Mouse (Mus musculus) heart, adult 2 months (tissue): ENCODE measurements around the gene Dph2. TPM values are rescaled to one million over a fixed set of nuclear protein-coding genes. Genes with fewer than 3 reads are reported as not detected.

ENCODE experiments used
- DNase-seq, 2 experiments: peaks; one replicate each; pipeline ENCODE4 v3.0.0; 2021
- H3K27ac ChIP-seq: fragments of 200-600 bp; 2 replicates; pipeline ENCODE4 v1.8.1; 2022
- H3K27me3 ChIP-seq: fragments of 200-500 bp; 2 replicates; pipeline ENCODE4 v1.6.1; 2012; ENCODE audit warnings: mild to moderate bottlenecking, low read length, inconsistent platforms, mixed read lengths; ENCODE audit not compliant: control insufficient read depth, insufficient read depth
- H3K36me3 ChIP-seq: fragments of 200-500 bp; 2 replicates; pipeline ENCODE4 v1.6.1; 2012; ENCODE audit warnings: low read length, inconsistent platforms; ENCODE audit not compliant: control insufficient read depth, insufficient read depth
- H3K4me1 ChIP-seq: fragments of 200-500 bp; 2 replicates; pipeline ENCODE4 v1.6.1; 2011; ENCODE audit warnings: low read length; ENCODE audit not compliant: control insufficient read depth, insufficient read depth
- H3K4me3 ChIP-seq: fragments of 200-600 bp; 2 replicates; pipeline ENCODE4 v1.8.1; 2022
- H3K79me2 ChIP-seq: fragments of 200-500 bp; replicated peaks from 2 replicates; pipeline ENCODE4 v1.6.1; 2012; ENCODE audit warnings: mild to moderate bottlenecking, inconsistent platforms, low read length, moderate library complexity, mixed read lengths; ENCODE audit not compliant: control insufficient read depth, insufficient read depth
- H3K9ac ChIP-seq: fragments of 200-500 bp; 2 replicates; pipeline ENCODE4 v1.6.1; 2012; ENCODE audit warnings: low read depth, mild to moderate bottlenecking, control low read depth, inconsistent platforms, low read length, mixed read lengths
- CTCF ChIP-seq: fragments of 200-600 bp; IDR thresholded peaks from 2 replicates; pipeline ENCODE4 v1.8.1; 2022; ENCODE audit warnings: antibody characterized with exemption, mild to moderate bottlenecking, moderate library complexity
- EP300 ChIP-seq: fragments of 200-500 bp; IDR thresholded peaks from 2 replicates; pipeline ENCODE4 v1.6.1; 2011; ENCODE audit warnings: low read depth, low read length, control low read depth; ENCODE audit not compliant: insufficient read depth
- POLR2A ChIP-seq: fragments of 200-500 bp; IDR thresholded peaks from 2 replicates; pipeline ENCODE4 v1.6.1; 2011; ENCODE audit warnings: mild to moderate bottlenecking, low read depth, low read length, control low read depth; ENCODE audit not compliant: insufficient read depth
- WGBS: fragments of 180-500 bp; shearing (Covaris S2); methylation state at CpG from one replicate; pipeline ENCODE4 v1.1.7; 2018; 5-methylcytosine and 5-hydroxymethylcytosine counted together
- intact Hi-C: fragments of 180-260 bp; cut with DNase I; formaldehyde crosslinking; loops from one replicate; pipeline ENCODE4 v1.15.1; 2025
- polyA plus RNA-seq: library from polyadenylated mRNA; depleted of rRNA; stranded (reverse); fragments of >200 nt; gene quantifications from 2 replicates; pipeline ENCODE4 v1.2.3, GENCODE M21; 2012
- total RNA-seq, 2 experiments: library from RNA; stranded (reverse); gene quantifications; 2 replicates each; pipeline ENCODE4 v1.2.3; 2021

Dph2 gene
- total and polyA plus RNA-seq, 3 experiments, result 3.0 to 7.3 (median 3.9) TPM

DNA sequence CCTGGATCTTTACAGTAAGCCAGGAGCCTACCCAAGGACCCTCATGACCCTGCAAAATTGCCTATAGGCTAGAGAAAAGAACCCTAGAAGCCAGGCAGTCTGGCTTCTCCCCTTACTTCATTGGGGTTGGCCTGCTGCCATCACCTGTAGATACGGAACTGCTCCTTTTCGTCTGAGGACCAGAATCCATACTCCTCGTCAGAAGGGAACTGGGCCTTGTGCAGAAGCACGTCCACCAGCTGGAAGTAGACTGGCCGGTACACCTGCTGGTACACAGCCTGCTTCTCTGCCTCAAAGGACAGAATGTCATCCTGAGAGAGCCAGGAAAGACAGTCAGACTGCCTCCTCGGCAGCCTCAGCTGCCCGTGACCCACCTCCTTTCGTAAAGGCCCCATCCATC, 12.9 kb upstream of the Dph2 start:
- intact Hi-C loops, result no loop called here
- WGBS, result 86% methylated on average over 8 of the region's 8 CpGs
- peaks cover 7% of the 10 kb centered on the region for H3K4me1 ChIP-seq
- DNase-seq, result no peak
- no peak overlapping the region for H3K9ac ChIP-seq
- H3K27ac ChIP-seq, result no peak overlapping the region
- H3K79me2 ChIP-seq, result no peaks in the 10 kb centered on the region
- no peak overlapping the region for H3K4me3 ChIP-seq
- peaks cover 4% of the 10 kb centered on the region; the same call in 1 of the 2 replicates for H3K36me3 ChIP-seq
- H3K27me3 ChIP-seq, result no peaks in the 10 kb centered on the region
- TF ChIP-seq EP300 (no peak), POLR2A (no peak), CTCF (no peak)

DNA sequence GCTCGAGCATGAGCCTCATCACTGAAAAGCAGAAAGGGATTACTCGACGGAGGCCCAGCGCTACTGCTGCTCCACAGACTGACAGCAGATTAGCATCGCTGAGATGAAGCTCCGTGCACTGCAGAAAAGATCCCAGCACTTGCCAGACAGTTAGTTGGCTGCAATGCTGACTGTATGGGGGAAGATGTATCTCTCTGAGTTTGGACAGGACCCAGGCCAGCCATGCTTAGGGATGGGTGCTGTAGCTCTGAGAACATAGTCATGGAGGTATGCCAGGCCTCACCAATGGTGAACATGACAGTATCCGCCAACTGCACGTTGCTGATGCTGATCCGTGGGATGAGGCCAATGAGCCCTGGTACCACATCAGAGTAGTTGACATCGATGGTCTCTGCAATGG, 12.3 kb upstream of the Dph2 start:
- no peak for DNase-seq
- 93% methylated on average over 10 of the region's 10 CpGs for WGBS
- Histone ChIP-seq H3K4me3 (no peak overlapping the region), H3K79me2 (no peaks in the 10 kb centered on the region), H3K36me3 (peaks cover 2% of the 10 kb centered on the region; the same call in 1 of the 2 replicates), H3K4me1 (peaks cover 7% of the 10 kb centered on the region), H3K9ac (no peak overlapping the region), H3K27ac (no peak overlapping the region), H3K27me3 (no peaks in the 10 kb centered on the region)
- intact Hi-C loops, result no loop called here
- TF ChIP-seq EP300, result no peak

DNA sequence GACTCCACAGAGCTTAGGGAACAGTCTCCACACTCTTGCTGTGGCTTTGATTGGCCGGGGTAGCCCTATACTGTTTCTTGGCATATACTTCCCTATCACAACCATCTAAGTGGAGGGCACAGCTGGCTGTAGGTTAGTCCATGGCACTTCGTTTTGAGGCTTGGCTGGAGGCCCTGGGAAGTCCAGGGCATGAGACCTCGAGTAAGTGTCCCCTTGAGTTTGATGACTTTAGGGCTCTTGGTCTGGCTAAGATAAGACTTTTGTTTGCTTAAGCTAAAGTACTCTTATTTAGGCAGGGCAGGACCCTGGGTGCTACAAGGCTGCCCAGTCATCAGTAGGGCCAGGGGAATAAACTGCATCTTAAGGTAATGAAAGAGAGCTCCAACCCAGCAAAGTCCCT, 6.3 kb upstream of the Dph2 start:
- H3K27ac ChIP-seq, result no peak overlapping the region
- TF ChIP-seq EP300 (no peak), POLR2A (no peak), CTCF (no peak)
- no peaks in the 10 kb centered on the region for H3K4me1 ChIP-seq
- no peak overlapping the region for H3K4me3 ChIP-seq
- no peaks in the 10 kb centered on the region for H3K36me3 ChIP-seq
- H3K79me2 ChIP-seq, result no peaks in the 10 kb centered on the region
- DNase-seq, result no peak
- intact Hi-C loops, result no loop called here
- 63% methylated on average over 3 of the region's 3 CpGs for WGBS
- H3K27me3 ChIP-seq, result no peaks in the 10 kb centered on the region
- no peak overlapping the region for H3K9ac ChIP-seq

DNA sequence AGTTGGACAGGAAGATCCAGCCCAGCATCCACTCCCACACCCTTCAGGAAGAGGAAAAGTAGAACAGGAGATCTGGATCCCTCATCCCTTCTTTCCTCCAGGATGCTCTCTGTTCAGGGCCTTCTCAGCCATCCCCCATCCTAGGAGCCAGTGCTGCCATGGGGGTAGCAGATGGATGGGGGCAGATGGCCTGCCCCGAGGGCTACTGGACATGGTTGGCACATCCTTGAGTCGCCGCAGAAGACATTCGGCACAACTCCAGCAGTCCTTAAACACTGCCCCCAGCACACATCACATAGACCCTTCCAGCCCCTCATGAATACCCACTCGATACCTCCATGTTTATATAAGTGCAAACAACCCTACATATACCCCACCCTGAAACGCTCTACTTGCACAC, 4.2 kb upstream of the Dph2 start:
- Histone ChIP-seq H3K27me3 (no peaks in the 10 kb centered on the region), H3K79me2 (no peaks in the 10 kb centered on the region), H3K4me3 (no peak overlapping the region), H3K9ac (no peak overlapping the region), H3K4me1 (peaks cover 2% of the 10 kb centered on the region; the same call in 1 of the 2 replicates), H3K36me3 (no peaks in the 10 kb centered on the region), H3K27ac (no peak overlapping the region)
- TF ChIP-seq EP300 (no peak), POLR2A (no peak), CTCF (no peak)
- intact Hi-C loops, result no loop called here
- WGBS, result 96% methylated on average over 6 of the region's 6 CpGs
- DNase-seq, result no peak

DNA sequence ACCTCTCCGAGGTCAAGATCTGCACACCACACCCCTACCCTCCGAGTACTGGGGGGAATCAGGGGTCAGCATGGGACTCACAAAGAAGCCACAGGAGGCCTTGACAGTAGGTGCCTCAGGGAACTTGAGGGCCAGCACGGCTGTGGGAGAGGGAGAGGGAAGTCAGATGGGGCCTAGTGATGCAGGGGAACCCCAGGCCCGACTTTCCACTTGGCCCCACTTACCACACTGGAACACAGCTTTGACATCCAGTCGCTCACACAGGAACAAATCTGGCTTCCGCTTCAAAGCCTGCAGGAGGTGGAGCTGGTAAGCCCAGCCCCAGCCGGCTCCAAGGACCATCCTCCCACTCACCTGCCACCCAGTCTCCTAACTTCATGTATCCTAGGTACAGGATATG, 3.5 kb upstream of the Dph2 start:
- intact Hi-C loops, result no loop called here
- H3K36me3 ChIP-seq, result no peaks in the 10 kb centered on the region
- no peak for DNase-seq
- no peak overlapping the region for H3K9ac ChIP-seq
- TF ChIP-seq EP300 (no peak), CTCF (no peak), POLR2A (no peak)
- 75% methylated on average over 7 of the region's 7 CpGs for WGBS
- H3K27me3 ChIP-seq, result no peaks in the 10 kb centered on the region
- no peaks in the 10 kb centered on the region for H3K79me2 ChIP-seq
- H3K27ac ChIP-seq, result no peak overlapping the region
- H3K4me1 ChIP-seq, result peaks cover 2% of the 10 kb centered on the region; the same call in 1 of the 2 replicates
- H3K4me3 ChIP-seq, result no peak overlapping the region

DNA sequence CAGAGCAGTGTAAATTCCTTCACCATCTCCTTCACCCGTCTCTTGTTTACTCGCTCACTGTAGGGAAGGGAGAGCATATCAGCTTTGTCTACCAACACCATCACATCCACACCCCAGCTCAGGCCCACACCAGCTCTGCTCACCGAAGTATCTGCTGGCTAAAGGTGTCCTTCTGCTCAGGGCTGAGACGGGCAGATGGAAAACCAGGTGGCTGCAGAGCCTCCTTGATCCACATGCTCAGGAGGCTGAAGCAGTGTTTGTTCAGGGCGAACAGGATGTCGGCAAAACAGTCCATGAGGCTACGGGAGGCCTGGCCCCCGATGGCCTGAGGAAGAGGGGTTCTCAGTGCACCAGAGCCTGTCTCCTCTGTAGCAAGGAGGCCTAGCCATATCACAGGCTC, 2.8 kb upstream of the Dph2 start:
- no peaks in the 10 kb centered on the region for H3K27me3 ChIP-seq
- no peak for TF ChIP-seq EP300
- H3K79me2 ChIP-seq, result no peaks in the 10 kb centered on the region
- no peak overlapping the region for H3K4me3 ChIP-seq
- H3K4me1 ChIP-seq, result peaks cover 2% of the 10 kb centered on the region; the same call in 1 of the 2 replicates
- WGBS, result 83% methylated on average over 8 of the region's 8 CpGs
- intact Hi-C loops, result no loop called here
- DNase-seq, result no peak
- H3K9ac ChIP-seq, result no peak overlapping the region
- no peak overlapping the region for H3K27ac ChIP-seq
- H3K36me3 ChIP-seq, result no peaks in the 10 kb centered on the region
